Mouse (Mus musculus) bone marrow, adult 2 months (tissue): Measurements from ENCODE around the gene Gnptab.

Experiments used
- CTCF ChIP-seq: fragments of 200-500 bp; IDR thresholded peaks from 2 replicates; pipeline ENCODE4 v1.5.1; 2011; ENCODE audit warnings: low read length, control low read depth; ENCODE audit not compliant: control insufficient read depth, insufficient read depth
- POLR2A ChIP-seq: fragments of 200-500 bp; IDR thresholded peaks from 2 replicates; pipeline ENCODE4 v1.6.1; 2011; ENCODE audit warnings: low read depth, mild to moderate bottlenecking, control low read depth, low read length, borderline replicate concordance; ENCODE audit not compliant: control insufficient read depth

DNA sequence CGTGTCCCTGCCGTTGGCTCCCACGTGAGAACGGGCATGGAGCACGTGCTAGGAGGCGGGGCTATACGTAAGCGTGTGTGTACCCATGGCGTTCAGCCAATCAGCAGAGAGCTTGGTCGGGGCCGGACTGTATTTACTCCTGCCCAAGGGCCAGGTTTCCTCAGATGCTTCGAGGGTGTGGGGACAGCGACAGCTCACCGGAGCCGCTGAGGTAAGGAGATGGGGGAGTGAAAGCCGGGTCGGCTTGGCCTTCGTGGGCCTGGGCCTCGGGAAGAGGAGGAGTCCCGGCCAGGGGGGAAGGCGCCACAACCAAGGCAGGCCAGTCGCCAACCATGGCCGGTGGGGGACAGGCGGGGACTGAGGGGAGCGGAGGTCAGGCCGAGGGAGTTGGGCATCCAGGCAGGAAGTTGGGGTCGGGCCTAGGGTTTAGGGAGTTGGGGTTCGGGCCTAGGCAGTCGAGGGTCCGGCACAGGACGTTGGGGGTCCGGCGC, 80.6 kb downstream of the Gnptab start, which contains the start of gene Sycp3:
- TF ChIP-seq CTCF = no peak
- TF ChIP-seq POLR2A = no peak
